Mouse (Mus musculus) stomach, postnatal 0 days (tissue): ENCODE results near the gene Armc5. TPM values are rescaled to one million over a fixed set of nuclear protein-coding genes. Genes with fewer than 3 reads are reported as not detected.

Source experiments
- ATAC-seq: fragments of 200-750 bp; cut with Nextera tagmentation; 2 replicates; pipeline ENCODE4 v1.8.0; 2017; ENCODE audit not compliant: low FRiP score, low TSS enrichment
- DNase-seq: peaks from one replicate; pipeline ENCODE4 v3.0.0-alpha.2; 2016; ENCODE audit warnings: low spot score
- H3K27ac ChIP-seq: fragments of 300-500 bp; sonication (generic); replicated peaks from 2 replicates; pipeline ENCODE4 v1.5.1; 2014; ENCODE audit warnings: mild to moderate bottlenecking, control low read depth
- H3K27me3 ChIP-seq: fragments of 300-500 bp; sonication (generic); 2 replicates; pipeline ENCODE4 v1.6.1; 2014; ENCODE audit warnings: low read length; ENCODE audit not compliant: control insufficient read depth, insufficient read depth
- H3K36me3 ChIP-seq: fragments of 300-500 bp; sonication (generic); 2 replicates; pipeline ENCODE4 v1.6.1; 2014; ENCODE audit warnings: low read length, mixed read lengths; ENCODE audit not compliant: control insufficient read depth, insufficient read depth
- H3K4me1 ChIP-seq: fragments of 300-500 bp; sonication (generic); replicated peaks from 2 replicates; pipeline ENCODE4 v1.6.1; 2014; ENCODE audit warnings: antibody characterized with exemption; ENCODE audit not compliant: control insufficient read depth, insufficient read depth
- H3K4me2 ChIP-seq: fragments of 300-500 bp; sonication (generic); replicated peaks from 2 replicates; pipeline ENCODE4 v1.6.1; 2014; ENCODE audit warnings: low read depth, mild to moderate bottlenecking, control low read depth, moderate library complexity
- H3K4me3 ChIP-seq: fragments of 300-500 bp; sonication (generic); 2 replicates; pipeline ENCODE4 v1.5.1; 2014; ENCODE audit warnings: low read depth, low read length, control low read depth
- H3K9ac ChIP-seq: fragments of 300-500 bp; sonication (generic); 2 replicates; pipeline ENCODE4 v1.6.1; 2014; ENCODE audit warnings: mild to moderate bottlenecking, low read length, control low read depth, mixed read lengths
- H3K9me3 ChIP-seq: fragments of 300-500 bp; sonication (generic); 2 replicates; pipeline ENCODE4 v1.6.1; 2016; ENCODE audit warnings: low read length; ENCODE audit not compliant: control insufficient read depth
- CTCF ChIP-seq: IDR thresholded peaks from 2 replicates; pipeline ENCODE4 v1.5.1; 2016; ENCODE audit warnings: antibody characterized with exemption, low read depth, mild to moderate bottlenecking, moderate library complexity
- EP300 ChIP-seq: optimal IDR thresholded peaks from 2 replicates; pipeline ENCODE3; 2016; ENCODE audit warnings: antibody characterized with exemption
- WGBS: fragments of 180-500 bp; shearing (Covaris S2); extraction: QIAGEN DNeasy Blood & Tissue Kit; methylation state at CpG from one replicate; pipeline ENCODE4 v1.1.7; 2014; 5-methylcytosine and 5-hydroxymethylcytosine counted together
- polyA plus RNA-seq: library from polyadenylated mRNA; unstranded; fragments of >200 nt; fragmentation: Nextera tagmentation; extraction: Ambion mirVana; gene quantifications from 2 replicates; pipeline ENCODE4 v1.2.1, GENCODE M21; 2015

Armc5 gene
- polyA plus RNA-seq, 1 experiment from 2014 or later, result 10.7 TPM

GRCm38 (mm10) chr7:128242331-128242730 lies 5.2 kb downstream of the Armc5 start:
- H3K9ac ChIP-seq, result no peak overlapping the region
- H3K27ac ChIP-seq, result no peak overlapping the region
- peaks cover 33% of the 10 kb centered on the region for H3K36me3 ChIP-seq
- no peaks in the 10 kb centered on the region for H3K27me3 ChIP-seq
- ATAC-seq (no peak), DNase-seq (no peak)
- TF ChIP-seq EP300, result no peak
- 95% methylated on average over 16 of the region's 16 CpGs for WGBS
- H3K4me2 ChIP-seq, result no peak overlapping the region
- H3K9me3 ChIP-seq, result no peaks in the 10 kb centered on the region
- no peak overlapping the region for H3K4me3 ChIP-seq
- H3K4me1 ChIP-seq, result peaks cover 6% of the 10 kb centered on the region; the same call in 1 of the 2 replicates

GRCm38 (mm10) chr7:128243921-128244320 lies 6.8 kb downstream of the Armc5 start:
- WGBS, result 70% methylated on average over 10 of the region's 10 CpGs
- H3K4me1 ChIP-seq, result peaks cover 6% of the 10 kb centered on the region; the same call in 1 of the 2 replicates
- H3K27ac ChIP-seq, result no peak overlapping the region
- no peak overlapping the region for H3K9ac ChIP-seq
- DNase-seq (no peak), ATAC-seq (no peak)
- H3K36me3 ChIP-seq, result peaks cover 33% of the 10 kb centered on the region
- H3K9me3 ChIP-seq, result no peaks in the 10 kb centered on the region
- TF ChIP-seq CTCF, result no peak
- no peak overlapping the region for H3K4me2 ChIP-seq
- no peaks in the 10 kb centered on the region for H3K27me3 ChIP-seq
- no peak overlapping the region for H3K4me3 ChIP-seq

GRCm38 (mm10) chr7:128244410-128245025 lies 7.4 kb downstream of the Armc5 start:
- Histone ChIP-seq H3K9ac (no peak overlapping the region), H3K4me1 (peaks cover 6% of the 10 kb centered on the region; the same call in 1 of the 2 replicates), H3K4me3 (no peak overlapping the region), H3K27me3 (no peaks in the 10 kb centered on the region), H3K4me2 (no peak overlapping the region), H3K27ac (no peak overlapping the region), H3K9me3 (no peaks in the 10 kb centered on the region), H3K36me3 (peaks cover 33% of the 10 kb centered on the region)
- WGBS, result 91% methylated on average over 18 of the region's 18 CpGs
- TF ChIP-seq EP300, result no peak
- no peak for TF ChIP-seq CTCF
- ATAC-seq (no peak), DNase-seq (no peak)

GRCm38 (mm10) chr7:128245547-128245946 lies 8.4 kb downstream of the Armc5 start:
- DNase-seq (no peak), ATAC-seq (no peak)
- Histone ChIP-seq H3K27ac (peak overlapping the region; percentile 93), H3K4me2 (no peak overlapping the region; the same call in 1 of the 2 replicates), H3K4me3 (no peak overlapping the region), H3K36me3 (peaks cover 24% of the 10 kb centered on the region), H3K9me3 (no peaks in the 10 kb centered on the region), H3K9ac (no peak overlapping the region; the same call in 1 of the 2 replicates), H3K27me3 (no peaks in the 10 kb centered on the region), H3K4me1 (peaks cover 6% of the 10 kb centered on the region; the same call in 1 of the 2 replicates)
- 87% methylated on average over 4 of the region's 4 CpGs for WGBS
- no peak for TF ChIP-seq EP300
- no peak for TF ChIP-seq CTCF

GRCm38 (mm10) chr7:128246496-128247391 lies 9.6 kb downstream of the Armc5 start, which contains the start of gene Tgfb1i1:
Tgfb1i1 (plus strand) TSS chr7:128246812.
- ATAC-seq (peak; percentile 85), DNase-seq (peak; percentile 75)
- peaks cover 6% of the 10 kb centered on the region; the same call in 1 of the 2 replicates for H3K4me1 ChIP-seq
- peak within 1 kb of the TSS; percentile 64 for H3K4me3 ChIP-seq
- H3K4me2 ChIP-seq, result peak within 1 kb of the TSS; percentile 73
- H3K27ac ChIP-seq, result peak within 1 kb of the TSS; percentile 93
- peaks cover 19% of the 10 kb centered on the region; the same call in 1 of the 2 replicates for H3K36me3 ChIP-seq
- TF ChIP-seq CTCF (no peak), EP300 (no peak)
- H3K9me3 ChIP-seq, result no peaks in the 10 kb centered on the region
- H3K27me3 ChIP-seq, result no peaks in the 10 kb centered on the region
- H3K9ac ChIP-seq, result peak within 1 kb of the TSS; percentile 85
- WGBS, result 2% methylated on average over 24 of the region's 30 CpGs
